Mouse (Mus musculus): ENCODE results near the gene Sertad2.

Gene Sertad2

GRCm38 (mm10) chr11:20644166-20644565 is 101.1 kb downstream of the Sertad2 start:
- no peak for DNase-seq (ENCODE audit: low read depth, low spot score)

- no peak for DNase-seq (ENCODE audit: low read depth, low spot score)
Observed at GRCm38 (mm10) chr11:20644872-20645271, 101.8 kb downstream of the Sertad2 start.

GRCm38 (mm10) chr11:20645521-20645920 is 102.5 kb downstream of the Sertad2 start:
- DNase-seq (ENCODE audit: low read depth, low spot score): no peak

GRCm38 (mm10) chr11:20646142-20646541 is 103.1 kb downstream of the Sertad2 start:
- no peak for DNase-seq (ENCODE audit: low read depth, low spot score)

- DNase-seq (ENCODE audit: low read depth, low spot score): no peak
Observed at GRCm38 (mm10) chr11:20646986-20647726, 104.1 kb downstream of the Sertad2 start.

GRCm38 (mm10) chr11:20647902-20648625 is 105.0 kb downstream of the Sertad2 start:
- DNase-seq (ENCODE audit: low read depth, low spot score): no peak

- no peak for DNase-seq (ENCODE audit: low read depth, low spot score)
Observed at GRCm38 (mm10) chr11:20649477-20649876, 106.4 kb downstream of the Sertad2 start.

GRCm38 (mm10) chr11:20650006-20650639 is 107.1 kb downstream of the Sertad2 start:
- no peak for DNase-seq (ENCODE audit: low read depth, low spot score)

- no peak for DNase-seq (ENCODE audit: low read depth, low spot score)
Observed at GRCm38 (mm10) chr11:20651166-20651565, 108.1 kb downstream of the Sertad2 start.

- DNase-seq (ENCODE audit: low read depth, low spot score): no peak
Observed at GRCm38 (mm10) chr11:20655795-20656710, 113.0 kb downstream of the Sertad2 start.

- no peak for DNase-seq (ENCODE audit: low read depth, low spot score)
Observed at GRCm38 (mm10) chr11:20656711-20657057, 113.6 kb downstream of the Sertad2 start.

GRCm38 (mm10) chr11:20659094-20659493 is 116.0 kb downstream of the Sertad2 start:
- no peak for DNase-seq (ENCODE audit: low read depth, low spot score)

- no peak for DNase-seq (ENCODE audit: low read depth, low spot score)
Observed at GRCm38 (mm10) chr11:20660111-20661097, 117.4 kb downstream of the Sertad2 start.

- peak; percentile 31 for DNase-seq (ENCODE audit: low read depth, low spot score)
Observed at GRCm38 (mm10) chr11:20661652-20662051, 118.6 kb downstream of the Sertad2 start.

- no peak for DNase-seq (ENCODE audit: low read depth, low spot score)
Observed at GRCm38 (mm10) chr11:20662811-20663210, 119.8 kb downstream of the Sertad2 start.

- no peak for DNase-seq (ENCODE audit: low read depth, low spot score)
Observed at GRCm38 (mm10) chr11:20663580-20664198, 120.6 kb downstream of the Sertad2 start.

- no peak for DNase-seq (ENCODE audit: low read depth, low spot score)
Observed at GRCm38 (mm10) chr11:20664878-20665277, 121.8 kb downstream of the Sertad2 start.

GRCm38 (mm10) chr11:20671789-20672392 is 128.8 kb downstream of the Sertad2 start:
- DNase-seq (ENCODE audit: low read depth, low spot score): no peak

- no peak for DNase-seq (ENCODE audit: low read depth, low spot score)
Observed at GRCm38 (mm10) chr11:20672513-20672912, 129.5 kb downstream of the Sertad2 start.

Data from c-Kit-negative CD71-positive TER-119-positive erythroid progenitor cells, embryonic 14.5 days (primary cell).